In the genomic region with DNA sequence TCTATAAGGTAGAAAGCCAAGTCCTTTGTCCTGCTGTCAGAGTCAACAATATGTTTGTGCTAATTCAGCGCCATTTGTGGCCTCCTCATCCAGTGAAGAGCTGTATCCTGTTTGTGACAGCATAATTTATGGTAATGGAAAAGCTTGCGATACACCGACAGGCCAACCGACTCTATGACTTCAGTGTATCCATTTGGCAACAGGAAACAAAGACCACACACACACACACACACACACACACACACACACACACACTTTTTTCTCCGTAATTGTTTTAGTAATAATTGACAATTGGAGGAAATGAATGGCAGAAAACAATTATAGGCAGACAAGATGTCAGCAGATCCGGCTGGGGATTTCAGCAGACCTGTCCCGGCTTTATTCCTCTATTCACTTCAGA, we compare ENCODE assay signal across 12 mouse cellular contexts. TPM values are rescaled to one million over a fixed set of nuclear protein-coding genes. Genes with fewer than 3 reads are reported as not detected.
A peak's percentile ranks its signal among the peaks of the same experiment; 100 is the strongest.
DNase-seq lines count a peak whose midpoint lies in the region; ATAC-seq and TF ChIP-seq lines count a peak whose summit lies in the region.
"Had no signal": no experiment of that assay in that cellular context is flagged by ENCODE, and none has a peak within 500 bp of the region (broad histone marks: within the 10 kb centered on the region; RNA-seq: fewer than 3 reads in every experiment).

No protein-coding gene starts in this region.

- H3K9ac ChIP-seq in heart, adult 2 months (ENCODE audit: low read depth, low read length), result no peak overlapping the region
- no peak overlapping the region for H3K9ac ChIP-seq in hindbrain, embryonic 15.5 days
- no peak overlapping the region for H3K9ac ChIP-seq in intestine, postnatal 0 days (ENCODE audit: low read depth, low read length)
- H3K9ac ChIP-seq: liver, embryonic 13.5 days; stomach, embryonic 15.5 days had no signal

- peaks cover 10% of the 10 kb centered on the region for H3K4me1 ChIP-seq in heart, adult 2 months (ENCODE audit: control insufficient read depth, insufficient read depth, low read length)
- H3K4me1 ChIP-seq in hindbrain, embryonic 15.5 days (replicated peaks), result peaks cover 10% of the 10 kb centered on the region
- H3K4me1 ChIP-seq in intestine, postnatal 0 days (replicated peaks; ENCODE audit: control insufficient read depth, insufficient read depth, low read length), result no peaks in the 10 kb centered on the region
- H3K4me1 ChIP-seq: liver, embryonic 13.5 days; stomach, embryonic 15.5 days had no signal

- H3K9me3 ChIP-seq in hindbrain, embryonic 15.5 days, result no peaks in the 10 kb centered on the region
- H3K9me3 ChIP-seq in intestine, postnatal 0 days (ENCODE audit: control insufficient read depth), result no peaks in the 10 kb centered on the region
- H3K9me3 ChIP-seq: liver, embryonic 13.5 days; stomach, embryonic 15.5 days had no signal

- ATAC-seq in hindbrain, embryonic 15.5 days (ENCODE audit: low FRiP score, low read depth), result no peak
- no peak for ATAC-seq in intestine, postnatal 0 days

- WGBS in heart, adult 2 months, result 47% methylated on average over 7 of the region's 7 CpGs
- 35% methylated on average over 7 of the region's 7 CpGs for WGBS in hindbrain, embryonic 15.5 days
- 64% methylated on average over 7 of the region's 7 CpGs for WGBS in intestine, postnatal 0 days

- peaks cover 9% of the 10 kb centered on the region for H3K36me3 ChIP-seq in heart, adult 2 months (ENCODE audit: control insufficient read depth, insufficient read depth, low read length)
- no peaks in the 10 kb centered on the region for H3K36me3 ChIP-seq in hindbrain, embryonic 15.5 days
- H3K36me3 ChIP-seq in intestine, postnatal 0 days (ENCODE audit: control insufficient read depth, insufficient read depth), result no peaks in the 10 kb centered on the region
- H3K36me3 ChIP-seq: liver, embryonic 13.5 days; stomach, embryonic 15.5 days had no signal

- H3K27ac ChIP-seq in heart, adult 2 months, result peak overlapping the region; percentile 65
- 0 out of 2 replicates have a peak overlapping the region, but pooled peaks have one; percentile 10 for H3K27ac ChIP-seq in hindbrain, embryonic 15.5 days (replicated peaks)
- H3K27ac ChIP-seq in intestine, postnatal 0 days (ENCODE audit: low read depth, low read length), result no peak overlapping the region
- H3K27ac ChIP-seq: layer of hippocampus, adult 2 months; liver, embryonic 13.5 days; stomach, embryonic 15.5 days had no signal

- H3K4me3 ChIP-seq in heart, adult 2 months, result no peak overlapping the region
- no peak overlapping the region for H3K4me3 ChIP-seq in hindbrain, embryonic 15.5 days
- no peak overlapping the region for H3K4me3 ChIP-seq in intestine, postnatal 0 days (ENCODE audit: low read depth, low read length)
- H3K4me3 ChIP-seq: layer of hippocampus, adult 2 months; liver, embryonic 13.5 days; stomach, embryonic 15.5 days had no signal

- no peaks in the 10 kb centered on the region for H3K79me2 ChIP-seq in heart, adult 2 months (replicated peaks; ENCODE audit: control insufficient read depth, insufficient read depth, low read length)

- no peaks in the 10 kb centered on the region for H3K27me3 ChIP-seq in heart, adult 2 months (ENCODE audit: control insufficient read depth, insufficient read depth, low read length)
- H3K27me3 ChIP-seq in hindbrain, embryonic 15.5 days, result no peaks in the 10 kb centered on the region
- H3K27me3 ChIP-seq in intestine, postnatal 0 days (replicated peaks; ENCODE audit: control insufficient read depth, insufficient read depth, low read length), result no peaks in the 10 kb centered on the region
- H3K27me3 ChIP-seq: stomach, embryonic 15.5 days had no signal

- no peak for TF ChIP-seq EP300 in heart, adult 2 months (IDR thresholded peaks at IDR 0.05; ENCODE audit: insufficient read depth, low read depth, low read length)

- intact Hi-C loops in heart, adult 2 months (cut with DNase I), result no loop called here
- intact Hi-C loops in heart, postnatal 25 days (cut with DNase I), result no loop called here

- no peak overlapping the region for H3K4me2 ChIP-seq in hindbrain, embryonic 15.5 days
- no peak overlapping the region for H3K4me2 ChIP-seq in intestine, postnatal 0 days (replicated peaks; ENCODE audit: low read depth)
- H3K4me2 ChIP-seq: liver, embryonic 13.5 days; stomach, embryonic 15.5 days had no signal

- TF ChIP-seq CTCF in heart, adult 2 months (IDR thresholded peaks at IDR 0.05), result no peak
- no peak for TF ChIP-seq CTCF in intestine, postnatal 0 days (IDR thresholded peaks at IDR 0.05; ENCODE audit: low read depth)

- TF ChIP-seq POLR2A in heart, adult 2 months (IDR thresholded peaks at IDR 0.05; ENCODE audit: insufficient read depth, low read depth, low read length), result no peak

- no peak for DNase-seq in heart, adult 2 months
- no peak for DNase-seq in heart, postnatal 25 days (ENCODE audit: low spot score)
- peak; percentile 76 for DNase-seq in brain, adult 2 months (ENCODE audit: low read depth, low spot score)
- DNase-seq in lung, postnatal 14 days, result peak; percentile 21
- no peak for DNase-seq in urinary bladder, adult 18-20 months (ENCODE audit: low spot score in 2 of 2)
- no peak for DNase-seq in layer of hippocampus, adult 11-12 months (ENCODE audit: low spot score)
- DNase-seq: cerebellum, postnatal 36 days; liver, embryonic 13.5 days had no signal

RNA-seq across cellular contexts. Expression of gene Rasgrp3, which starts 4.9 kb away (rescaled TPM):
- total RNA-seq in heart, adult 2 months (2021), result 10 to 100 TPM; 27.2 to 27.4 TPM
- polyA plus RNA-seq in heart, adult 2 months (2012; rRNA removed), result 10.4 and 28.1 TPM in 2 replicates
- 10 to 100 TPM; 25.2 to 29.7 TPM for total RNA-seq in heart, postnatal 25 days (2021)
- 5.2 and 7.7 TPM in 2 replicates for polyA plus RNA-seq in hindbrain, embryonic 15.5 days (2015; fragmentation: Nextera tagmentation; extraction: Ambion mirVana)
- polyA plus RNA-seq in intestine, postnatal 0 days (2015; fragmentation: Nextera tagmentation; extraction: Ambion mirVana), result 5.1 and 7.4 TPM in 2 replicates

Comparison
In these comparisons a context has a peak if more than half of its experiments do, and no peak if none do; other contexts are left out.
1. DNase-seq: peak in brain, adult 2 months (single experiment) and lung, postnatal 14 days (single experiment); none in heart, adult 2 months (0 of 2), heart, postnatal 25 days (single experiment), urinary bladder, adult 18-20 months (0 of 2) and layer of hippocampus, adult 11-12 months (single experiment).